Mouse (Mus musculus) embryonic fibroblast, embryonic 13.5 days (primary cell): ENCODE measurements around the gene Gpr152. TPM values are rescaled to one million over a fixed set of nuclear protein-coding genes. Genes with fewer than 3 reads are reported as not detected.
"Not testable (repeated sequence)": the region's sequence is repeated elsewhere in the genome, so short reads cannot be mapped to it uniquely, and the experiment has no call there.

ENCODE experiments used
- H3K27ac ChIP-seq: 2 replicates; pipeline ENCODE4 v1.5.1; 2012; ENCODE audit warnings: low read length, control low read depth, inconsistent platforms; ENCODE audit not compliant: insufficient read depth
- H3K4me1 ChIP-seq: 2 replicates; pipeline ENCODE4 v1.6.1; 2011; ENCODE audit warnings: low read length; ENCODE audit not compliant: control insufficient read depth, insufficient read depth
- H3K4me3 ChIP-seq: 2 replicates; pipeline ENCODE4 v1.5.1; 2011; ENCODE audit warnings: mild to moderate bottlenecking, control low read depth, low read length; ENCODE audit not compliant: insufficient read depth
- CTCF ChIP-seq: IDR thresholded peaks from 2 replicates; pipeline ENCODE4 v1.5.1; 2011; ENCODE audit warnings: mild to moderate bottlenecking, control low read depth, low read length, moderate library complexity, borderline replicate concordance; ENCODE audit not compliant: insufficient read depth
- POLR2A ChIP-seq: IDR thresholded peaks from 2 replicates; pipeline ENCODE4 v1.6.1; 2011; ENCODE audit warnings: low read depth, mild to moderate bottlenecking, control low read depth, low read length, moderate library complexity
- polyA plus RNA-seq: library from polyadenylated mRNA; stranded (reverse); fragments of >200 nt; gene quantifications from 2 replicates; pipeline ENCODE4 v1.2.4, GENCODE M21; 2011; ENCODE audit warnings: low read depth; ENCODE audit not compliant: missing spikeins, insufficient read length

Gene Gpr152
- polyA plus RNA-seq, 1 experiment, result not detected

DNA sequence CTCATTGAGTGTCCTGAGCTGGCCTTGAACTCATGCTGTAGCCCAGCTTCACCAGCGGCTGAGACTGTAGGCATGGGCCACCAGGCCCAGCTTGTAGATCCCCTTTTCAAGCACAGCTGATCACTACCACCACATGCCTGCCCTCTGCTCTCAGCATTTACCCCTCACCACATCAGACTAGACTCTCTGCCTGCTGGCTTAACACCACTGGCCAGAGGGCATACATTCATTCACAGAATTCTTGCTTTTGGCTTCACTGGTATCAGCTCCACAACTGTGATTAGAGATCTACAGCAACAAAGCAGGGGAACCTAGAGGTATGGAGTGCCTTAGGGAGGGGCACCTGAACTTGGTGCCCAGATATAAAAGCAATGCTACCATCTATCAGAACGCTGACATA is 19.1 kb upstream of the Gpr152 start:
- H3K27ac ChIP-seq, result no peak overlapping the region
- no peaks in the 10 kb centered on the region for H3K4me1 ChIP-seq
- TF ChIP-seq CTCF (no peak), POLR2A (no peak)
- H3K4me3 ChIP-seq, result no peak overlapping the region

DNA sequence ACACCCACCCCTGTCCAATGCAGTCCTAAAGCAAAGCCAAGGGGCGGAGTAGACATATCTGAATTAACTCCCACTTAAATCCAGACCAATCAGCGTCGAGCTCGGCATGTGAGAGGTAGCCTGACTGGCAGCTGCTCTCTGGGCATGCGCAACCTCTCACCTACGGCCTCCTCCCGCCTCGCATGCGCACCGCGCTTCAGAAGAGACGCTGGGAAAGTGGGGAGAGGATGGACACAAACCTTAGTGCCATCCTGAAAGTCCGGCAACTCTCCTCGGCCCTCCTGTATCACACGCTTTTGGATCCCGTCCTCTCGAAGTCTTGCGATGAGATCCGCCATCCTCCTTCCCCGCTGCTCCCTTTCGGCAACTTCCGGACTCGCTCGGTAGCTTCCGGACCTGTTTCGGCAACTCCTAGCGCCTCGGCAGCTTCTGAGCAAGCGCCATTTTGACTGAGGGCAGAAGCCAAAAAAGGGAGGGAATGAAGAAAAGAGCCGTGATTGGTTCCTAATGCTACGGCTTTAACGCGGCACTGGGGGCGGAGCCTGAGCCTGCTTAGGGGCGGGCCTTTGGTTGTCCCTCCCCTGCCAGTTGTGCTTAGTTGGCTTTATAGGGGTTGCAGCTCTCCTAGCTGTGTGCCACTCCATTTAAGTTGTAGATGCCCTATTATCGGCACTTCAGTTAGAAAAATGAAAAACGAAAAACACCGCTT is 18.3 kb upstream of the Gpr152 start:
- Histone ChIP-seq H3K4me1 (no peaks in the 10 kb centered on the region), H3K27ac (peak overlapping the region; percentile 57), H3K4me3 (peak overlapping the region; percentile 41)
- TF ChIP-seq POLR2A (peak; percentile 83), CTCF (no peak)

DNA sequence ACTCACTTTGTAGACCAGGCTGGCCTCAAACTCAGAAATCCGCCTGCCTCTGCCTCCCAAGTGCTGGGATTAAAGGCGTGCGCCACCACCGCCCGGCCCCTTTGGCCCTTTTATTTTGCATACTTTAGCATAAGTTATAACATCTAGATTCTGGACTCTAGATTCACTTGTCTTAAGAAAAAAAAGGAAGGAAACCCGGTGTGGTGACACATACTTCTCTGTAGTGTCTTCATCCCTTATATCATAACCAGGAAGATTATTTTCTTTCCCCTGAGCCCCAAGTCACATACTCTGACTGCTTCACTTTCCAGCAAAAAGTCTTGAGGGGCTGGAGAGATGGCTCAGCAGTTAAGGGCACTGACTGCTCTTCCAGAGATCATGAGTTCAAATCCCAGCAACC is 17.7 kb upstream of the Gpr152 start:
- H3K4me3 ChIP-seq, H3K27ac ChIP-seq: not testable (repeated sequence)

DNA sequence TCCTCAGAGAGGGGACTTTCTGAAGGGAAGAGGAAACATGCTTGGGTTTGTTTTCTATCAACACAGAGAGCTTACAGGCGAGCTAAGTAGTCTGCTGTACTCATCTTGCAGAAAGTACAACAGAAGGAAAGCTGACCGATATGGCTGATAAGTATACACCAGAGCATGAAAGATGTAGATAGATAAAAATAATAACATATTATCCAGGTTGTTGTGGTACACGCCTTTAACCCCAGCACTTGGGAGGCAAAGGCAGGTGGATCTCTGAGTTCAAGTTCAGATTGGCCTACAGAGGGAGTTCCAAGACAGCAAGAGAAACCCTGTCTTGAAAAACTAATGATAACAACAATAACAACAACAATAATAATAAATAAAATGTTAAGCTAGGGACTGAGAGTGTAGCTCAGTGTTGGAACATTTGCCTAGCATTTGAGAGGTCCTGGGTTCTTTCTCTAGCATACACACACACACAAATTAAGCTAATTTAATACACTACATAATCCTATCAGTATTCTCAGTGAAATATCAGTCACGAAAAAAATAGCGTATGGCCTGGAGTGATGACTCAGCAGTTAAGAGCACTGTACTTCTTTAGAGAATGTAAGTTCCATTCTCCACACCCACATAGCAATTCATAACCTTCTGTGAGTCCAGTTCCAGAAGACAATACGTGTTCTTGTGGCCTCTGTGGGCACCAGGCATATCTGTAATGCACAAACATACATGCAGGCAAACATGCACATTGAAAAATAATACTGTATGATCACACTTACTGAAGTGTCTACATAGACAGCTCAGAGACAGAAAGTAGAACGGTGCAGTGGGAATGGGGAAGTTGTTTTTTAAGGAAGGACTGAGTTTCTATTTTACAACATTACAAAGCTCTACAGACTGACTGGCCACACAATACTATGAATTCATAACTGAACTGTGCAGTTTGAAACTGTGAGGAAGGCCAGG is 16.9 kb upstream of the Gpr152 start:
- H3K27ac ChIP-seq, result peak overlapping the region; percentile 16; the same call in 1 of the 2 replicates
- no peak overlapping the region for H3K4me3 ChIP-seq
- H3K4me1 ChIP-seq, result no peaks in the 10 kb centered on the region
- no peak for TF ChIP-seq CTCF

More for the DNA sequence above, 17.7 kb upstream of the Gpr152 start:
- not testable (repeated sequence) for H3K4me1 ChIP-seq

GRCm38 (mm10) chr19:4124432-4124831 is 15.2 kb upstream of the Gpr152 start:
- no peak overlapping the region for H3K4me3 ChIP-seq
- no peak for TF ChIP-seq POLR2A
- no peak for TF ChIP-seq CTCF
- no peaks in the 10 kb centered on the region for H3K4me1 ChIP-seq
- no peak overlapping the region for H3K27ac ChIP-seq

GRCm38 (mm10) chr19:4125268-4125667 is 14.3 kb upstream of the Gpr152 start:
- H3K4me1 ChIP-seq, result not testable (repeated sequence)
- 0 out of 2 replicates have a peak overlapping the region, but pooled peaks have one; percentile 29 for H3K27ac ChIP-seq
- H3K4me3 ChIP-seq, result peak overlapping the region; percentile 35; the same call in 1 of the 2 replicates

DNA sequence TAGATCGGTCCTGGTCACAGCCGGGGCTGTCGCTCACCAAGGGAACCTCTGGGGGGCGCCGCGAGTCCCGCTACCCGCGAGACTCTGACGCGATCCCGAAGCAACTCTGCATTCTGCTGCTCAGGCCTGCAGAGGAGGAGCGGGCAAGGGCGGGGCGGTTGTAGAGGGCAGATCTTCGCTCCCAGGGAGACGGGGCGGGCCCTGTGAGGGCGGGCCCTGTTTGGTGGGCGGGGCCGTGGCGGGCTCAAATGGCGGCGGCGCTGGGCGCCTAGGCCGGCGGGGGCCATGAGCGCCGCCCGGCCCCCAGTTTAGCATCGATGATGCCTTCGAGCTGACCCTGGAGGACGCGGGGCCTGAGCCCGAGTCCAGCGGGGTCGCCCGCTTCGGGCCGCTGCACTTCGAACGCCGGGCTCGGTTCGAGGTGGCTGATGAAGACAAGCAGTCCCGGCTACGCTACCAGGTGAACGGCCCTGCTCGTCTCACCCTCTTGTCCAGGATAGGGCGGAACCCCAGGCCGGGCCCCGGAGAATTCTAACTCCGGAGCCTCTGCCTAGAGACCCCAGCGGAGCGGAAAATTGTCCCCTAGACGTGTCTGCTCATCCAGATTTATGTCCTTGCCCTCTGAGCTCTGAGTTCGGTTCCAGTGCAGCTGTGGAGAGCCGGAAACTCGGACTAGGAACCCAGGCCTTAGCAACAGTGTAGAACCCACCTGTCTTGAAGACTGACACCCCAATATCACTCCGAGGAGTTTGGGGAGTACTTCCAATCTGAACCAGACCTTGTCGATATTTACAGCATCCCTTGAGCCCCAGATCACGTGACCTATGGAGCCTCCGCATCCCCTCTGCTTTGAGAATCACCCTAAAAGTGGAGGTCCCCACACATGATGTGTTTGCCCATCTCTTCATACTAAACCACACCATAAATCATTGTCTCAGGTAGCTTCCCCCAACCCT is 13.6 kb upstream of the Gpr152 start, which contains the start of gene Aip:
Gene Aip (minus strand): TSS at position 118 of the 956 bp plus-strand sequence.
- peak within 1 kb of the TSS; percentile 96 for H3K4me3 ChIP-seq
- peaks cover 3% of the 10 kb centered on the region; the same call in 1 of the 2 replicates for H3K4me1 ChIP-seq
- peak; percentile 42; the same call in 1 of the 2 replicates for TF ChIP-seq CTCF
- peak; percentile 84 for TF ChIP-seq POLR2A
- peak within 1 kb of the TSS; percentile 29; the same call in 1 of the 2 replicates for H3K27ac ChIP-seq

GRCm38 (mm10) chr19:4126759-4127495 is 12.7 kb upstream of the Gpr152 start:
- peaks cover 3% of the 10 kb centered on the region; the same call in 1 of the 2 replicates for H3K4me1 ChIP-seq
- peak overlapping the region; percentile 5; the same call in 1 of the 2 replicates for H3K27ac ChIP-seq
- no peak for TF ChIP-seq POLR2A
- TF ChIP-seq CTCF, result no peak
- H3K4me3 ChIP-seq, result peak overlapping the region; percentile 96
